Mouse (Mus musculus) embryo, embryonic 11 days (tissue): ENCODE measurements at regions not wholly inside any gene's neighbourhood (a gene's known extent, or its start where the extent isn't known, plus 50 kb on each side); places are given as distances from the start of the nearest gene placed in this dataset.

Experiments
- DNase-seq: peaks from one replicate; pipeline ENCODE4 v3.0.0-alpha.2; 2015

- no peak for DNase-seq
Observed at GRCm38 (mm10) chr3:121902246-121902645, 50.1 kb upstream of the Arhgap29 start.

GRCm38 (mm10) chr3:121900429-121900844 is 51.9 kb upstream of the Arhgap29 start:
- DNase-seq = no peak

GRCm38 (mm10) chr3:121897821-121898574 is 54.3 kb upstream of the Arhgap29 start:
- DNase-seq = no peak

- no peak for DNase-seq
Observed at GRCm38 (mm10) chr3:121893606-121894005, 58.7 kb upstream of the Arhgap29 start.

GRCm38 (mm10) chr3:121892675-121893074 is 59.7 kb upstream of the Arhgap29 start:
- no peak for DNase-seq

- DNase-seq = no peak
Observed at GRCm38 (mm10) chr3:121891338-121891737, 61.0 kb upstream of the Arhgap29 start.

- DNase-seq = no peak
Observed at GRCm38 (mm10) chr3:121890563-121890962, 61.8 kb upstream of the Arhgap29 start.

GRCm38 (mm10) chr3:121886870-121887605 is 65.3 kb upstream of the Arhgap29 start:
- peak; percentile 50 for DNase-seq

GRCm38 (mm10) chr3:121886309-121886708 is 66.0 kb upstream of the Arhgap29 start:
- no peak for DNase-seq

GRCm38 (mm10) chr3:121885265-121886178 is 66.8 kb upstream of the Arhgap29 start:
- DNase-seq = no peak

- DNase-seq = peak; percentile 91
Observed at GRCm38 (mm10) chr3:121884328-121885248, 67.8 kb upstream of the Arhgap29 start.

- no peak for DNase-seq
Observed at GRCm38 (mm10) chr3:121880355-121880754, 65.3 kb upstream of the Abcd3 start.

GRCm38 (mm10) chr3:121875072-121875471 is 60.0 kb upstream of the Abcd3 start:
- no peak for DNase-seq

GRCm38 (mm10) chr3:121874576-121874975 is 59.5 kb upstream of the Abcd3 start:
- DNase-seq = no peak

GRCm38 (mm10) chr3:121873572-121873971 is 58.5 kb upstream of the Abcd3 start:
- DNase-seq = no peak

- DNase-seq = no peak
Observed at GRCm38 (mm10) chr3:121872685-121873084, 57.6 kb upstream of the Abcd3 start.

- DNase-seq = no peak
Observed at GRCm38 (mm10) chr3:121871795-121872194, 56.7 kb upstream of the Abcd3 start.

GRCm38 (mm10) chr3:121870726-121871125 is 55.6 kb upstream of the Abcd3 start:
- DNase-seq = no peak

GRCm38 (mm10) chr3:121869694-121870093 is 54.6 kb upstream of the Abcd3 start:
- no peak for DNase-seq

- DNase-seq = no peak
Observed at GRCm38 (mm10) chr3:121867301-121867700, 52.2 kb upstream of the Abcd3 start.

- DNase-seq = no peak
Observed at GRCm38 (mm10) chr3:121864734-121865445, 49.8 kb upstream of the Abcd3 start.
